Mouse (Mus musculus): ENCODE results near the gene Nup50.

The Nup50 gene

GRCm38 (mm10) chr15:84987874-84988825 is 64.9 kb downstream of the Nup50 start, which contains the start of gene 5031439G07Rik:
TSS of gene 5031439G07Rik (minus strand) at chr15:84988551.
- DNase-seq (ENCODE audit: low spot score) = peak; percentile 87

- DNase-seq (ENCODE audit: low spot score) = no peak
Measured at GRCm38 (mm10) chr15:84989098-84989497, 65.9 kb downstream of the Nup50 start.

- no peak for DNase-seq (ENCODE audit: low spot score)
Measured at GRCm38 (mm10) chr15:84989771-84990170, 66.6 kb downstream of the Nup50 start.

Data from c-Kit-positive CD71-positive TER-119-positive erythroid progenitor cells, embryonic 14.5 days (primary cell).